ENCODE assay signal across 25 mouse cellular contexts in the genomic region with DNA sequence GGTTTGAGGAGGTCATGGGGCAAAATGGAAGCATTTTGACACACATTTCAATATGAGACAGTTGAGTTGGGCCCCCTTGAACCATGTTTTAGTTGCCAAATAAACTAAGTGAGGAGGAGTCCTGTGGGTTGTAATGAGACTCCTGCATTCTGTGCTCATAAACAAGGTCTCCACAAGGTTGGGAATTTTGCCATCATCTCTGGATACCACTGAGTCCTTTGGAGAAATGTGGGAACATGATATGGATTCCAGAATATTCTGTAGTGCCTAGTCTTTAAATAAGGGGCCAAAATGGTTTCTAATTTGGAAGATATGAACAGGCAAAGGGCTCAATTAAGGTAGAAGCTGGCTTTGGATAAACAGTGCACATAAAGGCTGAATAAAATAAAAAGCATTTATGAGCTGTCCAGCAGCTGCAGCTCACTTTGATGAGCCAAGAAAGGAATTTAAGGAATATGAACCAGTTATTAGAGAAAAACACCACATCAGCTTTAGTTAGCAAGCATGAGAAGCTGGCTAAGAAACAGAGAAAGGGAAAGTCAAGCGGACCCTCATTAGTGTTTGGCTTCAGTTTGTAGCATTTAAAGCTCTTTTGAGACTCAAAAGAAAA.
DNase-seq lines count a peak whose midpoint lies in the region; ATAC-seq lines count a peak whose summit lies in the region.
"Had no signal": no experiment of that assay in that cellular context is flagged by ENCODE, and none has a peak within 500 bp of the region (broad histone marks: within the 10 kb centered on the region; RNA-seq: fewer than 3 reads in every experiment).

No protein-coding gene starts in this region.

- no peaks in the 10 kb centered on the region for H3K9me3 ChIP-seq in embryonic facial prominence, embryonic 15.5 days (replicated peaks)
- H3K9me3 ChIP-seq: embryonic facial prominence, embryonic 13.5 days; heart, embryonic 10.5 days; heart, embryonic 13.5 days had no signal

- 56% methylated on average over 1 of the region's 1 CpGs for WGBS in embryonic facial prominence, embryonic 15.5 days

- no peaks in the 10 kb centered on the region for H3K27me3 ChIP-seq in embryonic facial prominence, embryonic 15.5 days
- H3K27me3 ChIP-seq: embryonic facial prominence, embryonic 13.5 days had no signal

- H3K27ac ChIP-seq in embryonic facial prominence, embryonic 15.5 days (replicated peaks) = no peak overlapping the region
- H3K27ac ChIP-seq: embryonic facial prominence, embryonic 13.5 days; heart, adult 2 months; heart, embryonic 10.5 days; heart, embryonic 13.5 days; hindbrain, embryonic 14.5 days; hindbrain, postnatal 0 days had no signal

- H3K9ac ChIP-seq in embryonic facial prominence, embryonic 15.5 days = no peak overlapping the region
- H3K9ac ChIP-seq: embryonic facial prominence, embryonic 13.5 days; heart, embryonic 13.5 days; hindbrain, embryonic 14.5 days had no signal

- H3K4me1 ChIP-seq in embryonic facial prominence, embryonic 15.5 days = no peaks in the 10 kb centered on the region
- H3K4me1 ChIP-seq: embryonic facial prominence, embryonic 13.5 days; heart, embryonic 10.5 days had no signal

- no peak overlapping the region for H3K4me2 ChIP-seq in embryonic facial prominence, embryonic 15.5 days (replicated peaks)
- H3K4me2 ChIP-seq: embryonic facial prominence, embryonic 13.5 days; heart, embryonic 13.5 days; hindbrain, embryonic 14.5 days had no signal

- no peak overlapping the region for H3K4me3 ChIP-seq in embryonic facial prominence, embryonic 15.5 days (replicated peaks)
- H3K4me3 ChIP-seq: embryonic facial prominence, embryonic 13.5 days; heart, adult 2 months; heart, embryonic 10.5 days; heart, embryonic 13.5 days had no signal

- ATAC-seq in embryonic facial prominence, embryonic 15.5 days (ENCODE audit: insufficient number of reproducible peaks, low FRiP score, low TSS enrichment, low read depth) = peak; percentile 47; the same call in 1 of the 2 replicates
- no peak for ATAC-seq in frontal cortex, adult (ENCODE audit: low TSS enrichment)
- ATAC-seq: forebrain, embryonic 14.5 days; hindbrain, postnatal 0 days; inflammation-experienced regulatory T-cells, adult 6 months; intestine, postnatal 0 days had no signal

- peak; percentile 9 for DNase-seq in kidney, postnatal 10 days
- DNase-seq in kidney, adult 9 months = no peak
- DNase-seq in Muller cell, postnatal 12 days (ENCODE audit: inconsistent ontology term) = peak; percentile 78
- peak; percentile 20 for DNase-seq in NIH3T3 (ENCODE audit: low read depth)
- DNase-seq in cerebellum, postnatal 4 days (ENCODE audit: low spot score in 2 of 2) = no peak
- DNase-seq: adrenal gland, adult 2 months; adrenal gland, postnatal 14 days; cerebellum, adult 18-20 months; cerebellum, adult 9-10 months; cerebellum, postnatal 14 days; gastrocnemius, postnatal 10 days; gastrocnemius, postnatal 36 days; heart, adult 2 months; heart, postnatal 14 days; heart, postnatal 4 days had no signal

- H3K36me3 ChIP-seq in embryonic facial prominence, embryonic 15.5 days = no peaks in the 10 kb centered on the region
- H3K36me3 ChIP-seq: embryonic facial prominence, embryonic 13.5 days; heart, embryonic 10.5 days; heart, embryonic 13.5 days had no signal

Comparison
In these comparisons a context has a peak if more than half of its experiments do, and no peak if none do; other contexts are left out.
1. DNase-seq: peak in kidney, postnatal 10 days (single experiment), Muller cell, postnatal 12 days (single experiment) and NIH3T3 (single experiment); none in kidney, adult 9 months (single experiment) and cerebellum, postnatal 4 days (0 of 2).